Mouse (Mus musculus) cerebellum, adult 2 months (tissue): ENCODE data around the gene Ovca2. TPM values are rescaled to one million over a fixed set of nuclear protein-coding genes. Genes with fewer than 3 reads are reported as not detected.

Experiments used
- DNase-seq, 2 experiments: peaks; one replicate each; pipeline ENCODE4 v3.0.0; 2021
- H3K27ac ChIP-seq: fragments of 200-500 bp; 2 replicates; pipeline ENCODE4 v1.5.1; 2012; ENCODE audit warnings: low read length, control low read depth, inconsistent platforms; ENCODE audit not compliant: insufficient read depth
- H3K27me3 ChIP-seq: fragments of 200-500 bp; 2 replicates; pipeline ENCODE4 v1.6.1; 2012; ENCODE audit warnings: inconsistent platforms, mild to moderate bottlenecking, low read length, moderate library complexity; ENCODE audit not compliant: control insufficient read depth, insufficient read depth
- H3K4me1 ChIP-seq: fragments of 200-500 bp; 2 replicates; pipeline ENCODE4 v1.6.1; 2011; ENCODE audit warnings: low read length; ENCODE audit not compliant: control insufficient read depth, insufficient read depth
- H3K4me3 ChIP-seq: fragments of 200-500 bp; replicated peaks from 2 replicates; pipeline ENCODE3; 2011; ENCODE audit warnings: mild to moderate bottlenecking, low read depth, low read length, control low read depth; ENCODE audit not compliant: insufficient read depth
- CTCF ChIP-seq: fragments of 200-500 bp; IDR thresholded peaks from 2 replicates; pipeline ENCODE4 v1.5.1; 2011; ENCODE audit warnings: low read depth, mild to moderate bottlenecking, control low read depth, low read length, moderate library complexity, borderline replicate concordance; ENCODE audit not compliant: insufficient read depth
- POLR2A ChIP-seq: fragments of 200-500 bp; IDR thresholded peaks from 2 replicates; pipeline ENCODE4 v1.6.1; 2011; ENCODE audit warnings: low read length, control low read depth, borderline replicate concordance; ENCODE audit not compliant: insufficient read depth
- WGBS: fragments of 180-500 bp; shearing (Covaris S2); methylation state at CpG from one replicate; pipeline ENCODE4 v1.1.7; 2018; 5-methylcytosine and 5-hydroxymethylcytosine counted together
- polyA plus RNA-seq: library from polyadenylated mRNA; depleted of rRNA; stranded (reverse); fragments of >200 nt; gene quantifications from 2 replicates; pipeline ENCODE4 v1.2.3, GENCODE M21; 2012

Gene Ovca2
- polyA plus RNA-seq, 1 experiment = 15.3 TPM

DNA sequence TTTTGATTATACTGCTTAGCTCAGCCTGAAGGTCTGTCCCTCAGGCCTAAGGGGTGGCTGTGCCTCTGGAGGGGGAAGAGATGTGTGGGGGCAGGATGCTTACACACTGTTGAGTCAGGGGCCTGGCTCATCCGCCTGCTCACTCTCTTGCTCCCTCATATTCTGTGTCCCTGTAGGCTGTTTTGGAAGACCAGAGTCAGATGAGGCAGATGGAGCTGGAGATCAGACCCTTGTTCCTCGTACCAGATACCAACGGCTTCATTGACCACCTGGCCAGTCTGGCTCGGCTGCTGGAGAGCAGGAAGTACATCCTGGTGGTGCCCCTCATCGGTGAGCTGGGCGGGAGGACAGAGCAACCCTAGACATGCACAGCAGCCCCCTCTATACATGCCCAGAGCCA, 22.6 kb downstream of the Ovca2 start:
- no peaks in the 10 kb centered on the region for H3K27me3 ChIP-seq
- peaks cover 38% of the 10 kb centered on the region for H3K4me1 ChIP-seq
- no peak overlapping the region for H3K4me3 ChIP-seq
- no peak for TF ChIP-seq POLR2A
- no peak for TF ChIP-seq CTCF
- 0 out of 2 replicates have a peak overlapping the region, but pooled peaks have one; percentile 3 for H3K27ac ChIP-seq
- WGBS = 22% methylated on average over 6 of the region's 6 CpGs
- DNase-seq = no peak

DNA sequence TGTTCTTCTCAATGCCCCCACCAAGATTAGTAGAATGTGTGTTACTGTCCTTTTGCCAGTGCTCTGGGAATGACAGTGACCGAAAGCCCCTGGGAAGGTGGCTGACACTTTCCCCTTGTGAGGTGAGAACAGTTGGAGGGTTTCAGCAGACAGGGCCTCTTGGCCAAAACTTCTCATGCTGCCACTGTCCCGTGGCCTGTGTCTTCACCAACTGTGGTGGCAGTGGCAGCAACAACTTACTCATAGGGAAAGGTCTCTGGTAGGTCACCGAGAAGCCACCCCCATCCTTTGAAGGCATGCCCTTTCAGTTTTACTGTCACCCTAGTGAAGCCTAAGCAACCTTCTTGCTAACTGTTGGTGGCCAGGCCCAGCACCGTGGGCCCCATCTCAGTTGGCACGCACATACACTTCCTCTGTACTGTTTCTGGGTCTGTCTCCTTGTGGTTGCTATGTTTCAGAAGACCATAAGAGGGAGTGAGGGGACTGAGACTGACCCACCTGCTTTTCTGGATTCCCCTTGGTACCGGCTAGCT, 24.5 kb downstream of the Ovca2 start:
- peaks cover 38% of the 10 kb centered on the region for H3K4me1 ChIP-seq
- H3K27me3 ChIP-seq = no peaks in the 10 kb centered on the region
- no peak for DNase-seq
- H3K4me3 ChIP-seq = no peak overlapping the region
- peak overlapping the region; percentile 25; the same call in 1 of the 2 replicates for H3K27ac ChIP-seq
- WGBS = 58% methylated on average over 6 of the region's 6 CpGs
- TF ChIP-seq CTCF (no peak), POLR2A (no peak)

DNA sequence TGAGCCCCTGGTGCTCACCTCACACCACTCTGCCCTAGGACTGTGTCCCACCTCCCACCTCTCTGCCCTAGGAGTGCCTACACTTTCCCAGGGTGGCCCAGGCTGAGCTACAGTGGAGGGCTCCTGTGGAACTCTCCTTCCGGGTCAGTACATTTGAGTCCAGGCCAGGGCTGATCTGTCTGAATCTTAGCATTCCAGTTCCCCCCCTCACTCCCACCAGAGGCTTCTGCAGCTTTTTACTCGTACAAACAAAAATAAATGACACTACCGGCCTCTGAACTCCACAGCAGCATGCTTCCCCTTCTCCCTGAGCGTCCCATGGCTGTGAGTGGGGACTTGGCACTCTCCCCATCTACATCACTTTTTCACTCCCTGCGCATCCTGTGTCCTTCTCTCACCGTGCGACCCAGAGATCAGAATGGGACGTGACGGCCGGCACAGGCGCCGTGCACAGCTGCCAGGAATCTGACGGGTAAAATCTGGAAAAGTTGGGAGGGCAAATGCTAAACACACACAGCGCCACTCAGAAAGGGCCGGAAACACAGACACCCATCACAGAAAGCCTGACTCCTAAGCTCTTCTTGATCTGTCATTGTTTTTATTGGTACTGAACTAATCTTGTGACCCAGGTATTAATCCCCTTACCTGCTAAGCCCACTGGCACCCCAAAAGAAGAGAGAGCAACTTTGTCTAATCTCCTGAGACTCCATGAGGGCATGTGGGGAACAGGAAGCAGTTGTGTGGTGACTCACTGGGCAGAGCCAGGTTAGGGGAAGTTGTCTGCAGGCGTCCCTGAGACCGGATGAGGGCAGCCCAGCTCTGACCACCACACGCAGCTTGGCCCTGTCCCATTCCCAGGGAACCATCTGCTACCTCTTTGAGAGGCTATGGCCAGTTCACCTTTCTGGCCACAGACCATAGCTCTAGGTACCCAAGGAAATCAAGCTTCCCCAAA, 25.8 kb downstream of the Ovca2 start:
- H3K27ac ChIP-seq = peak overlapping the region; percentile 36
- no peak overlapping the region for H3K4me3 ChIP-seq
- peak; percentile 80 to 89 for DNase-seq
- H3K4me1 ChIP-seq = peaks cover 38% of the 10 kb centered on the region
- 37% methylated on average over 18 of the region's 18 CpGs for WGBS
- H3K27me3 ChIP-seq = no peaks in the 10 kb centered on the region
- TF ChIP-seq CTCF (no peak; the same call in 1 of the 2 replicates), POLR2A (no peak)

DNA sequence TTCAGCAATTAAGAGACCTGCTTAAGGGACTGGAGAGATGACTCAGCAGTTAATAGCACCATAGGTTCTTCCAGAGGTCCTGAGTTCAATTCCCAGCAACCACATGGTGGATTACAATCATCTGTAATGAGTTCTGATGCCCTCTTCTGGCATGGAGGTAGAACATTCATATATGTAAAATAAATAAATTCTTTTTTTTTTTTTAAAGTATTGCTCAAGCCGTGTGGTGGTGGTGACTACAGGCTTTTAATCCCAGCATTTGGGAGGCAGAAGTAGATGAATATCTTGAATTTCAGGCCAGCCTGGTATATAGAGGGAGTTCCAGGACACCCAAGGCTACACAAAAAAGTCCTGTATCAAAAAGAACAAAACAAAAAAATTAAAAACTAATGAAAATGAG, 28.3 kb downstream of the Ovca2 start:
- DNase-seq = no peak
- Histone ChIP-seq H3K4me1 (peaks cover 26% of the 10 kb centered on the region), H3K27ac (no peak overlapping the region), H3K4me3 (no peak overlapping the region), H3K27me3 (no peaks in the 10 kb centered on the region)
- TF ChIP-seq CTCF (no peak), POLR2A (no peak)
- WGBS = 81% methylated on average over 1 of the region's 1 CpGs

DNA sequence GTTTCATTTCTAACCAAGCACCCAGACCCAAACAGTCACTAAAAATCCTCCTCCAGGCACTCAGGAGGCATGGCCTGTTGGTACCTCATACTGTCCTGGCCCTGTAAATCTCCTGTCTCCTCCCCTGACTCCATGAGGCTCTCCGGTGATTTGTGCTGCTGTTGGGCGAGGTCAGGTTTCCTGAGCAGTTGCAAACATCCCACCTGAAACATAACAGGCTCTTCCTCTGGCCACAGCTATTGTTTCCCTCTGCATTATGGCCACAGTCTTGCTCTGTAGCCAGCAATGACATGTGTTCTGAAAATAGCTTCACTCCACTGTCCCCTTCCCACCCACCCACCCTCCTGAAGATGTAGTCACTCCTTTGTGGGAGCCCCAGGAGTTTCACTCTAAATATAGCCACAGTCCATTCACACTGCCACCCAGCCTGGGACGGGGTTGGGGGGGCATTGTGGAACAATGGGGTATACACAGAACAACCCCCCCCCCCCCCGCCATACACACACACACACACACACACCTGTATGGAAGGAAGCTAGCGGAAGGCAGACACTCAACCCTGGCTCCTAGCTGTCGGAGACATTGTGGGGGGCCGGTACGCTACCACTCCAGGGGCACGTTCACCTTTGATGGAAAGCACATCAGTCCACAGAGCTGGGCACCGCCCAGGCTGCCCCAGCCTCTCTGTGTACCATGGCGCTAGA, 30.2 kb downstream of the Ovca2 start:
- Histone ChIP-seq H3K4me1 (peaks cover 17% of the 10 kb centered on the region), H3K27ac (no peak overlapping the region), H3K4me3 (no peak overlapping the region), H3K27me3 (no peaks in the 10 kb centered on the region)
- WGBS = 95% methylated on average over 11 of the region's 11 CpGs
- no peak for DNase-seq
- no peak for TF ChIP-seq CTCF

DNA sequence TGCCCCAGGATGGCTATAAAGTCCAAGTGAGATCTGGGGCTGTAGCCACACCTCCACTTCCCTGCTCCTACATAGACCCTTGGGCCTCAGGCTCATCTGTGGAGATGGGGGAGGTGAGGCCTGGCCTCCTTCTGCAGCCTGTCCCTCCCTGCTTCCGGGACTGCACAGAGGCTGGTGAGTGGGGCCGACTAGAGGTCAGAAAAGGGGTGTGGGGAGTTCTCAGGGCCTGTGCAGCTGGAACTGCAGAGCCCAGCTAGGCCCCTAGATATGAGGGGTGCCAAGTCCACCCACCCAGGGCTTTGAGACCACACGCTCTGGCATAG, 30.8 kb downstream of the Ovca2 start:
- WGBS = 79% methylated on average over 3 of the region's 3 CpGs
- Histone ChIP-seq H3K27me3 (no peaks in the 10 kb centered on the region), H3K4me1 (peaks cover 12% of the 10 kb centered on the region), H3K4me3 (no peak overlapping the region), H3K27ac (no peak overlapping the region)
- no peak for DNase-seq
- TF ChIP-seq CTCF = no peak
- TF ChIP-seq POLR2A = no peak

DNA sequence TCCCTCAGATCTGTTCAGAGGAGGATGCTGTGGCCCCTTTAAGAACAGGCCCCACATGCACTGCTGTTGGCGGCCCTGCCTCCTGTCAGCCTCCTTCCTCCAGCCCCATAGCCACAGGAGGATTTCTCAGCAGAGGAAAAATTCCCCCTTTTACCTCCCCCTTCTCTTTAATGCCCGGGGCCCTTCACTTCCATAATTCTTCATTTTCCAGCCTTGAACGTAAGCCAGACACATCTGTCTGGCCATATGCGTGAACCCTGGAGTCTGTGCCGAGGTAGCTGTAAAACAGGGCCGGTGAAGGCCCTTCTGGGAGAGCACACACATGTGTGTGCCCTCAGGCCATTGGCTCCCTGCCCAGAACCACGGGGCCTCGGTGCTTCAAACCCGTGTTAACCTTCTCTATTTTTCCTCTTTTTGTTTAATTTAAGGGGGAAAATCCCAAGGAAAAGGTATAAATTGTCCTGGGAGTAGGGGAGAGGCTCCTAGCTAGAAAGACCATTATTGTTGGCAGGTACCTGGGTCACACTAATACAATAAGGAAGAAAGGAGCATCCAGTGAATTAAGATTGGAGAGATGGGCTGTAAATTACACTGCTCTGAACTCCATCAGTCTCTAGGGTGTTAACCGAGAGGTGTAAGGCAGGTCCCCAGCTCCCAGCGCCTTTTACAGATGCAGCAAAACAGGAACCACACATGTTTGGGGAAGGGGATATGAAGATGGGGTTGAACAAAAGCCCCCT, 31.4 kb downstream of the Ovca2 start:
- H3K4me3 ChIP-seq = no peak overlapping the region
- TF ChIP-seq CTCF = no peak
- no peaks in the 10 kb centered on the region for H3K27me3 ChIP-seq
- peaks cover 7% of the 10 kb centered on the region; the same call in 1 of the 2 replicates for H3K4me1 ChIP-seq
- no peak for DNase-seq
- 29% methylated on average over 11 of the region's 11 CpGs for WGBS
- H3K27ac ChIP-seq = no peak overlapping the region
